Mouse (Mus musculus) granulocyte monocyte progenitor cell, adult 5-6 weeks (primary cell): ENCODE results near the gene Coa5. TPM values are rescaled to one million over a fixed set of nuclear protein-coding genes. Genes with fewer than 3 reads are reported as not detected.

Experiments used
- ATAC-seq: replicated peaks from 2 replicates; pipeline ENCODE4 v1.8.0; 2016; ENCODE audit warnings: mild to moderate bottlenecking, moderate TSS enrichment, inconsistent platforms; ENCODE audit not compliant: poor library complexity, severe bottlenecking
- total RNA-seq, 2 experiments: library from RNA; stranded (forward) in 1 of 2; stranded (reverse) in 1 of 2; fragments of 200-712, 200-1000 nt in 1 of 2; fragments of >200 nt in 1 of 2; fragmentation: Nextera tagmentation in 1 of 2; gene quantifications; 2 replicates each; pipeline ENCODE4 v1.2.3; 2014 to 2017

Gene Coa5
- total RNA-seq (2014; fragmentation: Nextera tagmentation) (79.4 and 86.9 TPM in 2 replicates), total RNA-seq (2017) (69.1 and 75.9 TPM in 2 replicates)

GRCm38 (mm10) chr1:37429366-37430296, at the start of gene Coa5, which contains the start of gene Unc50:
Coa5 (minus strand) TSS chr1:37430103.
Unc50 (plus strand) TSS chr1:37430139.
- peak; percentile 94 for ATAC-seq

GRCm38 (mm10) chr1:37479074-37479473, 49.2 kb upstream of the Coa5 start:
- ATAC-seq: peak; percentile 85

GRCm38 (mm10) chr1:37478416-37478815, 48.5 kb upstream of the Coa5 start:
- ATAC-seq: no peak

GRCm38 (mm10) chr1:37477928-37478327, 48.0 kb upstream of the Coa5 start:
- ATAC-seq: peak; percentile 23; the same call in 1 of the 2 replicates

- no peak for ATAC-seq
These were observed 47.3 kb upstream of the Coa5 start for GRCm38 (mm10) chr1:37477250-37477649.

- ATAC-seq: no peak
These were observed 45.4 kb upstream of the Coa5 start for GRCm38 (mm10) chr1:37475312-37475711.

GRCm38 (mm10) chr1:37474634-37475190, 44.8 kb upstream of the Coa5 start:
- peak; percentile 31 for ATAC-seq

- peak; percentile 34 for ATAC-seq
These were observed 44.1 kb upstream of the Coa5 start for GRCm38 (mm10) chr1:37474046-37474445.

GRCm38 (mm10) chr1:37473251-37473650, 43.3 kb upstream of the Coa5 start:
- ATAC-seq: no peak

- no peak for ATAC-seq
These were observed 41.6 kb upstream of the Coa5 start for GRCm38 (mm10) chr1:37471179-37472148.

GRCm38 (mm10) chr1:37469007-37469406, 39.1 kb upstream of the Coa5 start:
- no peak for ATAC-seq

- ATAC-seq: no peak
These were observed 37.9 kb upstream of the Coa5 start for GRCm38 (mm10) chr1:37467806-37468205.

GRCm38 (mm10) chr1:37466322-37466995, 36.6 kb upstream of the Coa5 start:
- peak; percentile 52 for ATAC-seq

- ATAC-seq: no peak
These were observed 35.1 kb upstream of the Coa5 start for GRCm38 (mm10) chr1:37464878-37465452.

- no peak for ATAC-seq
These were observed 27.6 kb upstream of the Coa5 start for GRCm38 (mm10) chr1:37457546-37457945.

- ATAC-seq: no peak
These were observed 21.4 kb upstream of the Coa5 start for GRCm38 (mm10) chr1:37451270-37451669.

- ATAC-seq: no peak
These were observed 18.6 kb upstream of the Coa5 start for GRCm38 (mm10) chr1:37448361-37449095.
